Mouse (Mus musculus): ENCODE data around the gene Nfx1.

DNA sequence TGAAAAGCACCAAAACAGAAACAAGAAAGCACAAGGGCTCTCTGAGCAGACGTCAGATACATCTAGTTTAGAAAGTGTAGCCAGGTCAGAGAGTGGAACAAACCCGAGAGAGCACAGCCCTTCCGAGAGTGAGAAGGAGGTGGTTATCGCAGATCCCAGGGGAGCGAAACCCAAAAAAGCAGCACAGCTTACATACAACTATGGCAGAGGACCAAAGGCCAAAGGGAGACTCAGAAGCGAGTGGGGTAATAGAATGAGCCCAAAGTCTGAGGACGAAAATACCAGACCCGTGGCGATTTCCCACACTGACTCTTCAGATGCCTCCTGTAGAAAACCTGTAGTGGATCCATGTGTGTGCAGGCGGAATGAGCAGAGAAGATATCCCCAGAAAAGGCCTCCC lies 5.9 kb downstream of the Nfx1 start:
- TF ChIP-seq CTCF (IDR thresholded peaks at IDR 0.05) (no peak), EP300 (IDR thresholded peaks at IDR 0.05; ENCODE audit: insufficient read depth, low read depth, low read length) (no peak), POLR2A (IDR thresholded peaks at IDR 0.05; ENCODE audit: insufficient read depth, low read depth, low read length) (no peak)
